Mouse (Mus musculus) liver, embryonic 11.5 days (tissue): ENCODE measurements around the gene Ebf1. TPM values are rescaled to one million over a fixed set of nuclear protein-coding genes. Genes with fewer than 3 reads are reported as not detected.

Experiments used
- ATAC-seq: fragments of 200-750 bp; cut with Nextera tagmentation; replicated peaks from 2 replicates; pipeline ENCODE4 v1.8.0; 2017; ENCODE audit warnings: moderate number of reproducible peaks, mild to moderate bottlenecking, moderate TSS enrichment, moderate library complexity; ENCODE audit not compliant: low FRiP score
- DNase-seq: peaks from one replicate; pipeline ENCODE4 v3.0.0-alpha.2; 2017; ENCODE audit warnings: low spot score
- H3K27ac ChIP-seq: fragments of 300-500 bp; sonication (generic); 2 replicates; pipeline ENCODE4 v1.5.1; 2014; ENCODE audit warnings: mild to moderate bottlenecking, low read depth, low read length, control low read depth
- H3K27me3 ChIP-seq: fragments of 300-500 bp; sonication (generic); replicated peaks from 2 replicates; pipeline ENCODE4 v1.6.1; 2014; ENCODE audit warnings: low read length, mixed read lengths; ENCODE audit not compliant: control insufficient read depth, insufficient read depth
- H3K36me3 ChIP-seq: fragments of 300-500 bp; sonication (generic); 2 replicates; pipeline ENCODE4 v1.6.1; 2014; ENCODE audit warnings: mild to moderate bottlenecking, low read length, moderate library complexity, mixed read lengths; ENCODE audit not compliant: control insufficient read depth, insufficient read depth
- H3K4me1 ChIP-seq: fragments of 300-500 bp; sonication (generic); replicated peaks from 2 replicates; pipeline ENCODE4 v1.6.1; 2014; ENCODE audit warnings: low read length, mixed read lengths; ENCODE audit not compliant: control insufficient read depth, insufficient read depth
- H3K4me2 ChIP-seq: fragments of 300-500 bp; sonication (generic); 2 replicates; pipeline ENCODE4 v1.6.1; 2014; ENCODE audit warnings: mild to moderate bottlenecking, control low read depth, moderate library complexity
- H3K4me3 ChIP-seq: fragments of 300-500 bp; sonication (generic); 2 replicates; pipeline ENCODE4 v1.5.1; 2014; ENCODE audit warnings: low read depth, low read length, control low read depth
- H3K9ac ChIP-seq: fragments of 300-500 bp; sonication (generic); 2 replicates; pipeline ENCODE4 v1.6.1; 2014; ENCODE audit warnings: low read depth, low read length, control low read depth
- H3K9me3 ChIP-seq: fragments of 300-500 bp; sonication (generic); 2 replicates; pipeline ENCODE4 v1.6.1; 2016; ENCODE audit warnings: low read length, inconsistent platforms, mixed read lengths; ENCODE audit not compliant: control insufficient read depth
- WGBS: fragments of 180-500 bp; shearing (Covaris S2); extraction: QIAGEN DNeasy Blood & Tissue Kit; methylation state at CpG from one replicate; pipeline ENCODE4 v1.1.7; 2014; 5-methylcytosine and 5-hydroxymethylcytosine counted together
- polyA plus RNA-seq: library from polyadenylated mRNA; unstranded; fragments of >200 nt; fragmentation: Nextera tagmentation; extraction: Ambion mirVana; gene quantifications from 2 replicates; pipeline ENCODE4 v1.2.1, GENCODE M21; 2014

Ebf1 gene
- polyA plus RNA-seq, 1 experiment from 2014 or later = 0.99 TPM

DNA sequence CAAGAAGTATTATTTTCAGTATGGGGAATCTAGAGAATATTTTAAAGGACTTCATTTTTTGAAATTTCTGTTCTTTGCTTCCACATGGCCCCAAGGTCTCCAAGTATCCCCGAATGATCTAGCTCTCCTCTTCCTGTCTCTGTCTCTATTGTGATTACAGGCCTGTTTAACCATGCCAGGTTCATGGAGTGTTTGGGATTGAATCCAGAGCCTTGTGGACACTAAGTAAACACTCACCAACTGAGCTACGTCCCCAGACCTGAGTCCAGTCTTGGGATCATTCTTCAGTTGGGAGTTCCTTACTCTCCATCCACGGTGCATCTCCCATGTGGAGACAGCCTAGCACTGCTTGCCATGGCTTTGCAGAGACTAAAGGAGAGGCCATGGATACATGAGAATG lies 178.7 kb downstream of the Ebf1 start:
- Histone ChIP-seq H3K4me3 (no peak overlapping the region), H3K4me1 (no peaks in the 10 kb centered on the region), H3K36me3 (no peaks in the 10 kb centered on the region), H3K9me3 (no peaks in the 10 kb centered on the region), H3K27ac (no peak overlapping the region), H3K9ac (no peak overlapping the region), H3K27me3 (no peaks in the 10 kb centered on the region), H3K4me2 (no peak overlapping the region)
- 67% methylated on average over 3 of the region's 3 CpGs for WGBS
- ATAC-seq (no peak), DNase-seq (no peak)

DNA sequence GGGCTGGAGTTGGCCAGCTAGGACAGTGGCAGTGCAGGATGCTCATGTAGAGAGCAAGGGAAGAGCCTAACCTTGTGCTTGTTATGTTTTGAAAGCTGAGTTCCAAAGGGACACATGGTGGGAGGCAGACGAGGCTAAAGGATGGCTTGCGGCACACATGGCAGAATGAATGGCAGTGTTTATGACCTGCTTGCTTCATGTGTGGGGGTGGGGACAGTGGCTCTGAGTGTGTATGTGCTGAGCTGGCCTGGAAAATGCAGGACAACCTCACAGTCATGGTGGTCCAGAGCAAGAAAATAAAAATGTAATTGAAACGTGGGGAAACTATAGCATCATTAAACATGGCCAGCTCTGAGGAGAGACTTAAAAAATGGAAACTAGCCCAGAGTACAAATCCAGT lies 181.2 kb downstream of the Ebf1 start:
- Histone ChIP-seq H3K4me2 (no peak overlapping the region), H3K36me3 (no peaks in the 10 kb centered on the region), H3K9me3 (no peaks in the 10 kb centered on the region), H3K4me1 (no peaks in the 10 kb centered on the region), H3K4me3 (no peak overlapping the region), H3K27me3 (no peaks in the 10 kb centered on the region), H3K9ac (no peak overlapping the region), H3K27ac (no peak overlapping the region)
- 71% methylated on average over 3 of the region's 3 CpGs for WGBS
- no peak for DNase-seq
- ATAC-seq = no peak

DNA sequence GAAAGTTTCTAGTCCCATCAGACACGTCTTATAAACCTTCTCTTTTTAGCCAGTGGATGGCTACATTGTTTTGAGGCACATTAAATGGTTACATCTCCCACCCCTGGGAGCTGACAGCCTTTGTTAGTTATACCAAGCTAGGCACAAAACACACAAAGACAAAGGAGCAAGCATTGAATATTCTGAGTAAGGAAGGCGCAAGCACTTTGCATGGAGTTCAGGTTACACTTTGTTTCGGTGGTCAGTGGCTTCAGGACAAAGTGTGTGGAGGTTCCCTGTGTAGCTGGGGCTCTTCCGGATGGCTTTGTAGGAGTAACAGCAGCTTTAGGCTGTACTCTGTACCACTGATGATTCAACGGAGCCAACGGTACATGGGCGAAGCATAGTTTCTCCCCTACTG lies 186.9 kb downstream of the Ebf1 start:
- H3K4me1 ChIP-seq = no peaks in the 10 kb centered on the region
- no peak for DNase-seq

DNA sequence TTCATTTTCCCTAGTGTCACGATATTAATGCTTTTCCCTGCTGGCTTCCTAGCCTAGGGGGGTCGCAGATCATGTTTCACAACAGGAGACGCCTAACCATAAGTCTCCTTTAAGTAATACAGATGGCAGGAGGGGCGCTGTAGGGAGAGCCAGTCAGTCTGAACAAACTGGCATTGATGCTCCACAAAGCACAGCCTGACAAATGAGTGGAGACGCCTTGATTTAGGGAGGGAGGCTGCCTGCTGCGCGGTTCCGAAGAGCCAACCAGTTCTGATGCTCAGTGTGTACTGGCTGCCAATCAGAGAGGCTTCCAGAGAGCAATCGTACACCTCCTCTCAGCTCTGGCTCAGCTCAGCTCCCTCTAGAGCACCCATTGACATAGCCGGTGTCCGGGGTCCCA lies 189.5 kb downstream of the Ebf1 start:
- no peaks in the 10 kb centered on the region for H3K9me3 ChIP-seq
- 36% methylated on average over 11 of the region's 11 CpGs for WGBS
- no peak overlapping the region for H3K27ac ChIP-seq
- no peaks in the 10 kb centered on the region for H3K4me1 ChIP-seq
- H3K4me2 ChIP-seq = no peak overlapping the region
- no peaks in the 10 kb centered on the region for H3K36me3 ChIP-seq
- H3K27me3 ChIP-seq = no peaks in the 10 kb centered on the region
- ATAC-seq (no peak), DNase-seq (no peak)
- H3K4me3 ChIP-seq = no peak overlapping the region
- no peak overlapping the region for H3K9ac ChIP-seq

More for the DNA sequence above, 186.9 kb downstream of the Ebf1 start:
- Histone ChIP-seq H3K27me3 (no peaks in the 10 kb centered on the region), H3K9me3 (no peaks in the 10 kb centered on the region), H3K9ac (no peak overlapping the region), H3K4me2 (no peak overlapping the region), H3K4me3 (no peak overlapping the region), H3K27ac (no peak overlapping the region), H3K36me3 (no peaks in the 10 kb centered on the region)
- WGBS = 79% methylated on average over 7 of the region's 7 CpGs
- ATAC-seq = no peak

DNA sequence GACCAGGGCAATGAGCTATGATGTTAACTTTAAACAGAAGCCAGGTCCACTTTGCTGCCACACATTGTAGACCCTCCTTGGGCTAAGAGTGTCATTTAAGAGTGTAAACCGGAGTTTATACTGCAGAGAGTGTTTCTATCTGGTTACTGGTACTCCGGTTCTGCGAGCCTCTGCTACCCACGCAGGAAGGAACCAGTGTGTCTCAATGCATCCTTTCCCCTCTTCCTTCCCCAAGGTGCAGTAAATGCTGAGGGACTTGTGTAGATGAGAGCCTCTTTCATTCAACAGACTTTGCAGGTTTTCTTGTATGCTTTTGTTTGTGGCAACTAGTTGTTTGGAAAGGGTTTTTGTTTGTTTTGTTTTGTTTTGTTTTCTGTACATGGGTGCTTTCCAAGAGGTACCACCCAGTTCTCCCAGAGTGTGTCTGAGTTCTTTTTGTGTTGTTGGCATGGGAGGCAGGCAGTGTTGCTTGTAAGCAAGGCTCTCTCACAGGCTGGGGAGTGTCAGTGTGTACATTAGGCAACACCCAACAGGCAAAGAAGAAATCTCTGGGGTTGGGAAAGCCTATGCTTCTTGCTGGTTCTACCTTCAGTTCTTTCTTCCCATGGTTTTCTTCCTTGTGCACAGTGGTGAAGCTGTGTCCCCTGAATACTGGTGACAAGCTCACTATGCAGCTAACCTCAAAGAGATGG lies 191.9 kb downstream of the Ebf1 start:
- no peak overlapping the region for H3K4me3 ChIP-seq
- WGBS = 64% methylated on average over 4 of the region's 4 CpGs
- H3K4me1 ChIP-seq = no peaks in the 10 kb centered on the region
- H3K27me3 ChIP-seq = no peaks in the 10 kb centered on the region
- DNase-seq = no peak
- no peaks in the 10 kb centered on the region for H3K9me3 ChIP-seq
- H3K27ac ChIP-seq = no peak overlapping the region
- H3K9ac ChIP-seq = no peak overlapping the region
- no peak overlapping the region for H3K4me2 ChIP-seq
- ATAC-seq = no peak
- no peaks in the 10 kb centered on the region for H3K36me3 ChIP-seq

DNA sequence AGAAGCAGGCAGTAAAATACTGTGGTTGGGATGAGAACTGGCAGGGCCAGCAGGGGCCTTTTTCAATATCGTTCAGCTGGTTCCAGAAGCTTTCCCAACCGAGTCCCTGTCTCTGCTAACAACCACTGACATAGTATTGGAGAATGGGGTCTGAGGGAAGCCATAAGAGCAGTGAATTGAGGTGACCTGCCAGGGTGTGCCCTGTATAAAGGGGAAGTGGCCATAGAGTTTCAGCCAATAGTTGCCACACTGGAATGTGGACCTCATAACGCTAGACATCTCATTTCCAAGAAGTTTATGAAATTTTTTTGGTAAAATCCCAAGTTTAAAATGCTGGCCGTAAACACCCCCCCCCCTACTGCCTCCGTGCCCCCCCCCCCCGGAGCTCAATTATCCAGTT lies 193.9 kb downstream of the Ebf1 start:
- Histone ChIP-seq H3K27me3 (no peaks in the 10 kb centered on the region), H3K4me1 (no peaks in the 10 kb centered on the region), H3K27ac (no peak overlapping the region), H3K4me3 (no peak overlapping the region), H3K9me3 (no peaks in the 10 kb centered on the region), H3K4me2 (no peak overlapping the region), H3K9ac (no peak overlapping the region), H3K36me3 (no peaks in the 10 kb centered on the region)
- ATAC-seq (no peak), DNase-seq (no peak)
- 78% methylated on average over 6 of the region's 6 CpGs for WGBS

DNA sequence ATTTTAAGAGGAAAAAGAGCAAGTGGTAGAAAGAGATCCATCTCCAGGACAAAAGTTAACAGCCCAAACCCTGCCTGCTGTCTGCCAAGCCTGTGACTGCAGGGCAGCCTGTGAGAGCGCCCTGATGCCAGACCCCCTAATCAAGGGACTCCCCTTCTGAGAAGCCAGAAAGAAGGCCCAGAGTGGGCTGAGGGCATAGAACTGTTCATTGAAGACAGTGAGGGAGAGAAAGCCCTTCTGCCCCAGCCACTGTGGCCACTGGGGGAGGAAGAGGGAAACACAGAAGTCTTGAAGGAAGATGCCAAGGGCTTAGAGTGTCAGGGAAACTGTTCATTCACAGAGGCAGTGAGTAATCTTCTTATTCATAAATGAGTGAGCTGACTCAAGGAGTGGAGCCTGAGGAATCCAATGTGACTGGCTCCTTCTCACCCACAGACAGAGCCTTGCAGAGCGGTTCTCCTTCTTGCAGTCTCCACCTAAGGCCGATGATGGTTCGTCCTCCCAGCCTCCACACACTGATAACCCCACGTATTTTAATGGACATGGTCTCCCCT lies 195.2 kb downstream of the Ebf1 start:
- no peak for ATAC-seq
- Histone ChIP-seq H3K36me3 (no peaks in the 10 kb centered on the region), H3K27me3 (no peaks in the 10 kb centered on the region), H3K4me1 (no peaks in the 10 kb centered on the region), H3K9ac (no peak overlapping the region), H3K27ac (no peak overlapping the region), H3K9me3 (no peaks in the 10 kb centered on the region), H3K4me3 (no peak overlapping the region), H3K4me2 (no peak overlapping the region)
- no peak for DNase-seq
- 84% methylated on average over 5 of the region's 5 CpGs for WGBS

DNA sequence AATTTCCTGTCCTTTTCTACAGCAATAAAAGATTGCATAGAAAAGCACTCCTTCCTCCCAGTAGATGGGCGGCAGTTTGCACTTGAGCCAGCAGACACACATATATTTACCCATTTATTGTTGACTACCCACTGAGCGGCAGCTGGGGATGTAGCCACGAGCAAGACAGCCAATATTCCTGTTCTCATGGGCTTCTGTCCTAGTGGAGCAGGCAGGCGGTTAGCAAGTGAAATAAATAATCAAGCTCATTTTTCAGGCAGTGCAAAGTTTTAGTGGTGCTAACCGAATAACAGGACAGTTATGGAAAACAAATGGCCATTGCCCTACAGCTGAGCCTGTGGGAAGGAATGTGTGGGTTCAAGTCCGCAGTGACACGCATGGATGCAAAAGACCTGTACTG lies 196.4 kb downstream of the Ebf1 start:
- WGBS = 82% methylated on average over 7 of the region's 7 CpGs
- H3K27me3 ChIP-seq = no peaks in the 10 kb centered on the region
- no peak overlapping the region for H3K27ac ChIP-seq
- no peak overlapping the region for H3K9ac ChIP-seq
- H3K4me1 ChIP-seq = no peaks in the 10 kb centered on the region
- no peak overlapping the region for H3K4me3 ChIP-seq
- no peaks in the 10 kb centered on the region for H3K36me3 ChIP-seq
- H3K9me3 ChIP-seq = no peaks in the 10 kb centered on the region
- H3K4me2 ChIP-seq = no peak overlapping the region
- no peak for ATAC-seq
- DNase-seq = no peak

DNA sequence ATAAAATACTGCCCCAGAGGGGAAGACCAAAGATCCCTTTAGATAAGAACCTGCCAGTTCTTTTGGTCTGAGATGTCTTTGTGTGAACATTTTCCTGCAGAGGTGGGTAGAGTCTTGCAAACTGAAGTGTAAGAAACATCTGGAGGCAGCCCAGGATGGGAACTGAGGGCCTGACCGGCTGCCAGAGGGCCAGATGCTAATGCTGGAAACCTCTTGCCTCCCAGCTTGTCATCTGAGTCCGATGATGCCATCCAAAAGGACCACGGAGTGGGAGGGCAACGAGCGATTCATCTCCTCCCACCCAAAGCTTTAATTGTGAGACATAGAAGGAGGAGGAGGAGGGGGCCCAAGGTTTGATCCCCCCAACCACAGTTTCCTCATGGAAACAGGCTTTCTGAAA lies 197.7 kb downstream of the Ebf1 start:
- Histone ChIP-seq H3K27ac (no peak overlapping the region), H3K9ac (no peak overlapping the region), H3K27me3 (no peaks in the 10 kb centered on the region), H3K4me1 (no peaks in the 10 kb centered on the region), H3K9me3 (no peaks in the 10 kb centered on the region), H3K4me3 (no peak overlapping the region), H3K4me2 (no peak overlapping the region), H3K36me3 (no peaks in the 10 kb centered on the region)
- ATAC-seq (no peak), DNase-seq (no peak)
- WGBS = 80% methylated on average over 5 of the region's 5 CpGs
